Mouse (Mus musculus) ZHBTc4 (cell line): ENCODE data around the gene Tmtc3.

Source experiments
- DNase-seq: peaks from one replicate; pipeline ENCODE4 v3.0.0-alpha.2; 2011; ENCODE audit warnings: low read depth, low spot score

Gene Tmtc3

GRCm38 (mm10) chr10:100487097-100487978, at the start of gene Tmtc3, which contains the start of gene Cep290:
Tmtc3 (minus strand) TSS chr10:100487350.
Cep290 (plus strand) TSS chr10:100487558.
- peak; percentile 99 for DNase-seq

GRCm38 (mm10) chr10:100524499-100525390, 37.6 kb upstream of the Tmtc3 start:
- DNase-seq, result no peak

GRCm38 (mm10) chr10:100522330-100522729, 35.2 kb upstream of the Tmtc3 start:
- no peak for DNase-seq

GRCm38 (mm10) chr10:100521617-100522016, 34.5 kb upstream of the Tmtc3 start:
- DNase-seq, result no peak

- DNase-seq, result no peak
Measured at GRCm38 (mm10) chr10:100508170-100508569, 21.0 kb upstream of the Tmtc3 start.

GRCm38 (mm10) chr10:100498309-100498708, 11.2 kb upstream of the Tmtc3 start:
- DNase-seq, result no peak

GRCm38 (mm10) chr10:100491916-100492315, 4.8 kb upstream of the Tmtc3 start:
- DNase-seq, result no peak

- peak; percentile 51 for DNase-seq
Measured at GRCm38 (mm10) chr10:100486701-100487096, 451 bp downstream of the Tmtc3 start.

GRCm38 (mm10) chr10:100479538-100479937, 7.6 kb downstream of the Tmtc3 start:
- DNase-seq, result no peak

- DNase-seq, result no peak
Measured at GRCm38 (mm10) chr10:100475040-100475439, 12.1 kb downstream of the Tmtc3 start.

- no peak for DNase-seq
Measured at GRCm38 (mm10) chr10:100460515-100460914, 26.6 kb downstream of the Tmtc3 start.

GRCm38 (mm10) chr10:100449394-100449793, 37.8 kb downstream of the Tmtc3 start:
- DNase-seq, result no peak

- no peak for DNase-seq
Measured at GRCm38 (mm10) chr10:100427592-100427991, 59.6 kb downstream of the Tmtc3 start.

GRCm38 (mm10) chr10:100415566-100415965, 71.6 kb downstream of the Tmtc3 start:
- DNase-seq, result no peak

- DNase-seq, result peak; percentile 24
Measured at GRCm38 (mm10) chr10:100402301-100402700, 84.8 kb downstream of the Tmtc3 start.
